Mouse (Mus musculus) heart, postnatal 0 days (tissue): Measurements from ENCODE around the gene Slc22a21.

Experiments
- CTCF ChIP-seq: IDR thresholded peaks from 2 replicates; pipeline ENCODE4 v1.5.1; 2016; ENCODE audit warnings: antibody characterized with exemption, control low read depth, low read depth
- EP300 ChIP-seq: IDR thresholded peaks from 2 replicates; pipeline ENCODE4 v1.6.1; 2016; ENCODE audit warnings: antibody characterized with exemption, low read depth

DNA sequence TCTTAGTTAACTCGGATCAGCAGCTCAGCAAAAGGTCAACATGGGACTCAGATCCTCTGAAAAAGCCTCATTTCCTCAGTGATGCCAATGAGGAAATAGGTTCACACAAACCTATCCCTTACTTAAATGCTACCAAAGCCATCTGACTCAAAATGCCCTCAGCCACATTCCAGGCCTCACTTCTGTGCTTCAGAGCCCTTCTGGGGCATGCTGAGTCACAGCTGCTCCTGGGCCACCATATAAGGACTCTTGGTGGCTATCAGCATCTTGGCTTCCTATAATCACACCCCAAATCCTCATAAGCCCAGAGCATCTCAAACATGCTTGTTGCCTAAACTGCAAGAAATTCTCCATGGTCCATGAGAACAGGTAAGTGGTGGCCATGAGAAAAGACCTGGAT lies 23.5 kb downstream of the Slc22a21 start:
- TF ChIP-seq CTCF = no peak
- TF ChIP-seq EP300 = no peak
